In the genomic region with DNA sequence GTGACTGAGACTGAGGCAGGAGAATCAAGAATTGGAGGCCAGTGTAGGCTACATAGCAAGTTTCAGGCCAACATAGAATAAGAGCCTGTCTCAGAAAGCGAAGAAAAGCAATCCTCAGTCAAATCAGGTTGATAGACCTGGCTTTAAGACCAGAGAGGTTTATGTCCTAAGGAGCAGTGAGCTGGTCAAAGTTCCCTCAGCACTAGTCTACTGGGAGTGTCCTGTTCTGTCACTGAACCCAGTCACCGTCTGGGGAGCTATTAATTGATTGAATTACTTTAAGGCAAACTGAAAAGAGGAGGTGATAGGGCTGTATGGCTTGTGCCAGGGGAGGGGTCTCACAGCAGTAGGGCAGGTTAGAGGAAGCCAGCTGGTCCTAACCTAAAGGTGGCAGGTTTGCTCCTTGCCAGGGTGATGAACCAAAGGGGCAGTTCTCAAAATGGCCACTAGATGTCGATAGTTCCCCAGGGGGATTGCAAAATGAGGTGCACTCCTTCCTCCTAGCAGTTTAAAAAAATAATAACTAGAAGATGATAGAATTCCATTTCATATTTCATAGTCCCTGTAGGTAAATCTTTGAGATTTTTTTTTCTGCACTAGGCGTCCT, we compare ENCODE assay signal across 8 mouse cellular contexts. TPM values are rescaled to one million over a fixed set of nuclear protein-coding genes. Genes with fewer than 3 reads are reported as not detected.
DNase-seq lines count a peak whose midpoint lies in the region; ATAC-seq lines count a peak whose summit lies in the region.

No protein-coding gene starts in this region.

- ATAC-seq in activated CD4-positive, CD25-positive, alpha-beta regulatory T cell, adult 4 months = peak; percentile 67
- ATAC-seq in common myeloid progenitor, adult 5-6 weeks (replicated peaks; ENCODE audit: low read depth, poor library complexity, severe bottlenecking) = peak; percentile 80
- ATAC-seq in hindbrain, embryonic 15.5 days (ENCODE audit: low FRiP score, low read depth) = peak; percentile 43; the same call in 1 of the 2 replicates
- peak; percentile 74 for ATAC-seq in megakaryocyte-erythroid progenitor cell, adult 5-6 weeks (replicated peaks; ENCODE audit: low FRiP score, low TSS enrichment, poor library complexity, severe bottlenecking)

- no peak overlapping the region for H3K4me3 ChIP-seq in hindbrain, embryonic 15.5 days

- H3K4me2 ChIP-seq in hindbrain, embryonic 15.5 days = no peak overlapping the region

- H3K4me1 ChIP-seq in hindbrain, embryonic 15.5 days (replicated peaks) = no peaks in the 10 kb centered on the region

- DNase-seq in heart, adult 11 months = peak; percentile 92
- no peak for DNase-seq in heart, postnatal 25 days (ENCODE audit: low spot score)
- peak; percentile 41 to 62 for DNase-seq in layer of hippocampus, postnatal 36 days
- DNase-seq in spleen, postnatal 4 days (ENCODE audit: low spot score in 2 of 2) = peak; percentile 83 to 93

- peaks cover 3% of the 10 kb centered on the region; the same call in 1 of the 2 replicates for H3K27me3 ChIP-seq in hindbrain, embryonic 15.5 days

- 48% methylated on average over 4 of the region's 4 CpGs for WGBS in hindbrain, embryonic 15.5 days

- no peak overlapping the region for H3K27ac ChIP-seq in hindbrain, embryonic 15.5 days (replicated peaks)

- H3K9me3 ChIP-seq in hindbrain, embryonic 15.5 days = no peaks in the 10 kb centered on the region

- no peak overlapping the region for H3K9ac ChIP-seq in hindbrain, embryonic 15.5 days

- intact Hi-C loops in heart, postnatal 25 days (cut with DNase I) = loop anchor here (5.0 kb wide), 1 partner anchor 160 kb away; no protein-coding TSS in a partner anchor

- peaks cover 46% of the 10 kb centered on the region; the same call in 1 of the 2 replicates for H3K36me3 ChIP-seq in hindbrain, embryonic 15.5 days

RNA-seq across cellular contexts. Expression of a gene that starts 8.3 kb away (rescaled TPM):
- 10 to 100 TPM; 15.5 to 16.5 TPM for total RNA-seq in heart, postnatal 25 days (2021)
- 10 to 100 TPM; 68.7 to 68.8 TPM for polyA plus RNA-seq in activated CD4-positive, CD25-positive, alpha-beta regulatory T cell, adult 4 months (2017; shearing (Covaris generic))
- total RNA-seq in common myeloid progenitor, adult 5-6 weeks (2017) = 57.9 and 65.7 TPM in 2 replicates
- 69.1 and 73.2 TPM in 2 replicates for polyA plus RNA-seq in hindbrain, embryonic 15.5 days (2015; fragmentation: Nextera tagmentation; extraction: Ambion mirVana)
- 10 to 100 TPM; 16.1 to 19.0 TPM for total RNA-seq in layer of hippocampus, postnatal 36 days (2021)
- 58.0 and 77.3 TPM in 2 replicates for total RNA-seq in megakaryocyte-erythroid progenitor cell, adult 5-6 weeks (2014; fragmentation: Nextera tagmentation)
- total RNA-seq in megakaryocyte-erythroid progenitor cell, adult 5-6 weeks (2017) = 57.8 and 68.7 TPM in 2 replicates

RNA-seq across cellular contexts. Expression of a gene that starts 38.6 kb away (rescaled TPM):
- total RNA-seq in heart, postnatal 25 days (2021) = 1 to 10 TPM; 1.7 to 1.9 TPM
- polyA plus RNA-seq in activated CD4-positive, CD25-positive, alpha-beta regulatory T cell, adult 4 months (2017; shearing (Covaris generic)) = 10 to 100 TPM; 26.7 to 31.2 TPM
- total RNA-seq in common myeloid progenitor, adult 5-6 weeks (2017) = 24.2 and 28.0 TPM in 2 replicates
- polyA plus RNA-seq in hindbrain, embryonic 15.5 days (2015; fragmentation: Nextera tagmentation; extraction: Ambion mirVana) = 1.2 and 2.4 TPM in 2 replicates
- total RNA-seq in layer of hippocampus, postnatal 36 days (2021) = 1 to 10 TPM in 1 of 2 experiments, under 1 TPM in 1; 0.88 to 1.1 TPM
- total RNA-seq in megakaryocyte-erythroid progenitor cell, adult 5-6 weeks (2014; fragmentation: Nextera tagmentation) = 8.5 and 13.1 TPM in 2 replicates
- total RNA-seq in megakaryocyte-erythroid progenitor cell, adult 5-6 weeks (2017) = 7.3 and 8.1 TPM in 2 replicates

RNA-seq across cellular contexts. Expression of a gene that starts 46.7 kb away (rescaled TPM):
- total RNA-seq in heart, postnatal 25 days (2021) = 10 to 100 TPM; 51.7 to 57.3 TPM
- 10 to 100 TPM; 55.1 to 55.3 TPM for polyA plus RNA-seq in activated CD4-positive, CD25-positive, alpha-beta regulatory T cell, adult 4 months (2017; shearing (Covaris generic))
- total RNA-seq in common myeloid progenitor, adult 5-6 weeks (2017) = 152 and 196 TPM in 2 replicates
- 84.4 and 92.3 TPM in 2 replicates for polyA plus RNA-seq in hindbrain, embryonic 15.5 days (2015; fragmentation: Nextera tagmentation; extraction: Ambion mirVana)
- total RNA-seq in layer of hippocampus, postnatal 36 days (2021) = 10 to 100 TPM; 50.2 to 55.6 TPM
- 736 and 1,006 TPM in 2 replicates for total RNA-seq in megakaryocyte-erythroid progenitor cell, adult 5-6 weeks (2014; fragmentation: Nextera tagmentation)
- total RNA-seq in megakaryocyte-erythroid progenitor cell, adult 5-6 weeks (2017) = 180 and 265 TPM in 2 replicates
